Mouse (Mus musculus) adipocyte (in vitro differentiated cells): Measurements from ENCODE around the gene Vstm2b.

Experiments
- DNase-seq: peaks from one replicate; pipeline ENCODE4 v3.0.0-alpha.2; 2016; ENCODE audit warnings: low spot score

Vstm2b gene

GRCm38 (mm10) chr7:40898096-40898710, at the start of gene Vstm2b:
Gene Vstm2b (plus strand): TSS chr7:40898328.
- DNase-seq = no peak

DNA sequence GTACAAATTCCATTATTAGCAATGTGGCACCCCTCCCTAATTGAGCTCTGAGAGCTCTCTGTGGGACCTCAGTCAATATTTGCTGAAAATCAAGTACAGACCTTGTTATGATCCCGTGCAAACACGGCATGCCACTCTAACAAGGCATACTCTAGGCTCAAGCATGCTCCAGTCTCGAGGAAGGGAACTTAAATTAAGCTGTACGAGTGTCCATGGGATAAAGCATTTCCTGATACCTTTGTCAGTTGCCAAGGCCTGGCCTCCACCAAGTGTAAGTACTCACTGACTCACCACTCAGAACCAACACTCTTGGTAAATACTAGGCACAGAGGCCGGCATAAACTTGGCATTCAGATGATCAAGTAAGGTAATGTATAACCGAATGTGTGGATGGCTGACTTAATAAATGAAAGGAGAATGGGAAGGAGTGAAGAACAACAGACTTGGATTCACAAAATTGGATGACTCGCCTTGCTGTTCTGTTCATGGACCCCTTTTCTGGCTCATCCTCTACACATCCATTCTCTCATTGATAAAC, 42.0 kb upstream of the Vstm2b start:
- DNase-seq = no peak

- peak; percentile 2 for DNase-seq
Measured at GRCm38 (mm10) chr7:40873380-40873990, 24.6 kb upstream of the Vstm2b start.

DNA sequence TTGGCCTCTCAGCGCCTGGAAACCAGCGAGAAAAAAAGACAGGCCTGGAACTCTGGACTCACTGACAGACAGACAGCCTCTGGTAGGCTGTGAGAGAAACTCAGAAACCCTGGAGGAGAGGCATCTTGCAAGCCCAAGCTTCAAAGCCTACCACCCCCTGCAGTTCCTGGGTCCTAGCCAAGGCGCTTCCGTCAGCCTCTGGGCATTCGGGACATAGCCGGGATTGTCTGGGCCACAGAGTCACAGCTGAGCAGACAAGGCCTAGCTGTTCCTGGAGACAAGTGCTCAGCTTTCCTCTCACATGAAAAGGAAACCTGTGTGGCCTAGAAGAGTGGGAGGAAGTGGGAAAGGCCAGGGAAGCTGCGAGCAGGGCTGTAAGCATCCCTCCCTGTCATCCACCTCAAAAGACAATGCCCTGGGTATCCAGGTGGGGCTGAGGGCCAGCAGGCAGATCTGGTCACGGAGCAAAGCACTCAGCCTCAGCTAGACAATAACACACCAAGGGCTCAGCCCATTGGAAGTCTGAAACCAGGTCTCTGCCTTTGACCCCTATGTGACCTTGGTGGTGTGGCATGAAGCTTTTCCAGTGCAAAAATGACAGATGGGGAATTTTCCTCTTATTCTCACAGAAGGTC, 13.2 kb upstream of the Vstm2b start:
- no peak for DNase-seq

DNA sequence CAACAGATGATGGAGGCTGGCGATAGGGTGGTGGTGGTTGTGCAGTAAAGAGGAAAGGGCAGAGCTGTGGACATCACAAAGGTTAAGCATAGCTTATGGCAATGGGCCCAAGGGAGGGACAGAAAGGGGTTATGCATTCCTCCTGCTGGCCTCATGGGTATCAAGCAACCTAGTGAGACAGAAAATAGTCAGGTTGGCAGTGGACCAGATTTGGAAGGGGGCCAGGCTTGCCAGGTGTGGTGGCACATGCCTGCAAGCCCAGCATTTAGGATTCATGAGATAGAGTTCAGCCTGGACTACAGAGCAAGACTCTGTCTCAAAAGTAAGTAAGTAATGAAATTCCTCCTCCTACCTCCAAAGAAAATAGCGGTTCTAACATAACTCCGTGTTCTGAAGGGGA, 9.8 kb upstream of the Vstm2b start:
- DNase-seq = no peak

- no peak for DNase-seq
Measured at GRCm38 (mm10) chr7:40896964-40897363, 1.2 kb upstream of the Vstm2b start.

DNA sequence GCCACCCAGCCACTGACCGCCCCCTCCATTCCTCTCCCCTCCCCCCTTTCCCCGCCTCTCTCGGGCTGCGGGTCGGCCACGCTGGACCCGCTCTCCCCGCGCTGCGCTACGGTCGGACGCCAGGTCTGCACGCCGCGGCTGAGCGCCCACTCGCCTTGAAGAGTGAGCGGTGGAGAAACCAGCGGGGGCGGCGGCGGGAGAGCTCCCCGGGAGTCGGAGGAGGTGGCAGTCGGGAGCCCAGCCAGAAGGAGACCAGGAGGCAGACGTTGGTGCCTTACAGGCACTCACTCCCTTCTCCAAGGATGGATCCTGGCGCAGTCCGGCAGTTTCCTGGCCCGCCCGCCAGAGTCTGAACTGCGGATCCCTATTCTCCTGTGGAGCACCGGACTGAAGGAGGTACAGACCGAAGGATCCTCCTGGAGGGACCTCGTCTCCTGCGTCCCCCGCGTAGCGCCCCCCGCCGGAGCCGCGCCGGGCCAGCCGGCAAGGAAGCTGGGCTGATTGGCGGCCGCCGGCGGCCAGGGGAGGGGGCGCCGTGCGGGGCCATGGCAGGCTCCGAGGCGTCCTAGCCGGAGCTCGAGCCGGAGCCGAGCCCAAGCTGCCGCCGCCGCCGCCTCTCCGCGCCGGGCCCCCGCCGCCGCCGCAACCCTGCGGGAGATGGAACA, 715 bp downstream of the Vstm2b start:
- DNase-seq = no peak

- DNase-seq = no peak
Measured at GRCm38 (mm10) chr7:40899376-40900265, 1.5 kb downstream of the Vstm2b start.

GRCm38 (mm10) chr7:40901201-40901600, 3.1 kb downstream of the Vstm2b start:
- no peak for DNase-seq

- no peak for DNase-seq
Measured at GRCm38 (mm10) chr7:40902506-40902905, 4.4 kb downstream of the Vstm2b start.

DNA sequence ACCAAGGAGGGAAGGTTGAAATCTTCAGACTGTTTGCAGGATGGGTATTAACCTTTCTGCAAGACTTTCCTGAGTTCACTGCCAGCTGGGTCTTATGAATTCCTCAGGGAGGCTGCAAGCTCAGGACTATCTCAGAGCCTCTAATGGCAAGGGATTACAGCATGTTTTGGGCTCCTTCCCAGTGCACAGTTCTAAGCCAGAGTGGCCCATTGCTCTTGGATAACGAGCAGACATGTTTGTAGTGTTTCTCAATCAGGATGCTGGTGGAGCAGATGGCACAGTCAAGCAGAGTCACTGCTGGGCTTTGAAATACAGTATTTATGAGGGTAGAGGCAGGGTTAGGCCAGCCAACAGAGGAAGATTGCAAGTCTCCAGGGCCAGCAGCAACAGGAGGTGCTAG, 8.4 kb downstream of the Vstm2b start:
- no peak for DNase-seq

DNA sequence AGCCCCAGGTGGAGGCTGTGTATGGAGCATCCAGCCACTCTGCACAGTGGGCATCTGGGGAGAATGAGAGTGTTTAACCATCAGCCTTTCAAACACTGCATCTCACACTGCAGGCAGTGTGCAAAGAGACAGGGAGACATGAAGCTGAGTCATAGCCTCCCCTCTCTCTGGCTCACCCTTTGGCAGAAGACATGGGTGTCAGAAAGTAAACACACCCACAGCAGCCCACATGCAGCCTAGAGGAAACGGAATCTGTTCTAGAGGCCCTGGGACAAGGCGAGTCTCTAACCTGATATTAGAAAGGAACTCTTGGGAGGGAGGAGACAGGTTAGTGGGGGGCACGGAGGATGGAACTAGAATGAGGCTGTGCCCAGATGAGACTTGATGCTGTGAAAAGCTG, 18.6 kb downstream of the Vstm2b start:
- no peak for DNase-seq

- no peak for DNase-seq
Measured at GRCm38 (mm10) chr7:40920118-40920517, 22.0 kb downstream of the Vstm2b start.

DNA sequence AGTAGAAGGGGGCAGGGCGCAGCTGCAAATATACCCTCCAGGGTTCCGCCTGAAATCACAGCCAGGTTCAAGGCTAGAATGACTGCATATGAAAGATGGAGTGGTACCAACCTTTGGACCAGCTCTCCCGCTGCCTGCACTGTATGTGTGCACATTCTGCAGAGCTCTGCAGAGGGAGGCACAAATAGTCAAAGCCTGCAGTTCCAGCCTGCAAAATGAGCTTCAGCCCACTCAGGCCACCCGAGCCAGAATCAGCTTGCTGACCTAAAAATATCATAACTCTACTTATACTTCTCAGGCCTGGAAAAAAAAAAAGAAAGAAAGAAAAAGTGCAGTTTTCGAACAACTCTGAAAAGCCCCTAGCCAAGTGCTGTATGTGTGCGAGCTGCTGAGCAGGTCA, 23.2 kb downstream of the Vstm2b start:
- no peak for DNase-seq

- DNase-seq = no peak
Measured at GRCm38 (mm10) chr7:40922871-40923270, 24.7 kb downstream of the Vstm2b start.

DNA sequence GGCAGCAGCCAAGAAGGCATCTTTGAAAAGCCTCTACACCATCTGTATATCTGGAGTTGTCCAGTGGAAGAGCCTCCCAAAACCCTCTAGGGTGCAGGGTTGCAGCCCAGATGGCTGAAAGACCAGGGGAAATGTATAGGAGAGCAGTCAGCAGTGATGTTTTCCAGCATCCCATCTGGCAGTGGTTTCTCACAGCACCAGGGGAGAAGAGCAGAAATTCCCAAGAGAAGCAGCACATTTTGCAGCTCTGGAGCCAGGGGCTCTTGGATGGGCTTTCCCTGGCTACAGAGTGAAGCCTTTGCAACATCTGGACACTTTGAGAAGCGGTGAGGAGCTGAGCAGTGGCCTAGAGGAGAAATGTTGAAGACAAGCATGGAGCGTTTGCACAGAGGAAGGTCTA, 30.3 kb downstream of the Vstm2b start:
- no peak for DNase-seq

DNA sequence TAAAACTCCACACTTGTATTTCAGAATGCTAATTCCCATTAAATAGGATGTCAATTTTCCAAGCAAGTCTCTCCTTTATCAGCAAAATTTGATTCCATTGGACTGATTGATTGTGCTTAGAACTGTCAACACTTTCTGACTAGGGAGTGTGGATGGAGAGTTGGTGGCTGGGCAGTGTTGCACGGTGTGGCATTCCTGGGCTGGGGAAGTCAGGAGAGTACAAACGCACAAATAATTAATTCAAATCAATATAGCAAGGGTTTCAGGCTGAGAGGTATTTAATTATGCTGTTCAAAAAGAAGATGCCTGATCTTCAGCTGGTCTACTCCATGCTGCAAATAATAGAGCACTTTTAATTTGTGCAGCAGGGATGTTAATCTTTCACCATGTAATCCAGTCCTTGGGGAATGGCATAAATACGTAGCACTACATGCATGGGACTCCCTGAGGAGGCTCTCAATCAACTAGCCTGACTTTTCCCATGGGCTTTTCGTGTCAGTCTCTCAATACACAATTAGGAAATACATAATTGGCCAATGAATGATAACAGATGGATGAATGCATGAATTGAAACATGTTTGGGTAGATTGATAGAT, 38.6 kb downstream of the Vstm2b start:
- DNase-seq = no peak

DNA sequence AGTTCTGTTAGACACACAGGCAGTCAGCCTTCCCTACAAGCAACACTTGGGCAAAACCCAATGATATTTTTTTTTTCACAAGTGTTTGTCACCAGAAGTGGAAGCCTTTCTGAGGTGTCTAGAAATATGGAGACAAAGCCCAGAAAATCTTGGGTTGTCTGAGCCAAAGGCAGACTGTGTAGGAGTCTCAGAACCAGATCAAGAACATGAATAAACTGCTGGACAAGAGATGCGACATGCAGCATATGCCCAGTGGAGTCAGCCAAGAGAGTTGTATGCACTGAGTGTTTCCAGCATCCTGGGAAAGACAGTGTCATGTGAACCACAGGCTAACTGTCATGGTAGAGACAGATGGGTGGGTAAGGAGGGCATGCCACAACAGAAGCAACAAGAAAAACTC, 41.2 kb downstream of the Vstm2b start:
- no peak for DNase-seq

DNA sequence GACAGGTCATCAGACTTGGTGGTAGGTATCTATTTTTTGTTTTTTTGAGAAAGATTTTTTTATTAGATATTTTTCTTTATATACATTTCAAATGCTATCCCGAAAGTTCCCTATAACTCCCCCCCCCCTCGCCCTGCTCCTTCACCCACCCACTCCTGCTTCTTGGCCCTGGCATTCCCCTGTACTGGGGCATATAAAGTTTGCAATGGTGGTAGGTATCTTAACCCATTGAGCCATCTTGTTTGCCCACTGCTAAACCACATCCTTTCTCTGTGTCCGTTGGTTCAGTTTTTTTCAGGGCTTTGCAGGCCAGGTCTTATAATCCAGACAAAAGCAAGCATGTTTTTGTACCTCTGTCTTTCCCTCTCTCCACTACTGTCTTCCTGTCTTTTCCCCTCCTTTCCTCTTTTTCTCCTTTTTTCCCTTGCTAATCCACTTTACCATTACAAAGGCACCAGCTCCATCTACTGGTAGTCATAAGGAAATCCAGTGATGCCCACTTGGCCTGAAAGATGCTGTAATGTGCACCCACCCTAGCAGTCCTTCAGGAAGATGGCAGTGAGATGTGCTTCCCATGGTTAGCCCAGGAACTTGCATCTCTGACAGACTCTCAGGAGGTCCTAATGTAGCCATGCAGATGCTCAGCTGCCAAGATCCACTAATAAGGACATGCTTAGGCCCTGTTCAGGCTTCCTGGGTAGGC, 44.3 kb downstream of the Vstm2b start:
- no peak for DNase-seq
